Mouse (Mus musculus): ENCODE measurements around the gene Cdk5r1.

The Cdk5r1 gene

GRCm38 (mm10) chr11:80476222-80477189 lies at the start of gene Cdk5r1:
Gene Cdk5r1 (plus strand): TSS chr11:80477023.
- in situ Hi-C loops (cut with MboI; ENCODE audit: unreplicated experiment in 2 of 2): loop anchor here (5.0 to 10.0 kb wide), 2 partner anchors 48 to 51 kb away; no protein-coding TSS in a partner anchor

- in situ Hi-C loops (cut with MboI; ENCODE audit: unreplicated experiment in 2 of 2): loop anchor here (5.0 to 25.0 kb wide), 5 partner anchors 136 to 1759 kb away; no protein-coding TSS in a partner anchor
Observed at GRCm38 (mm10) chr11:80428381-80429008, 48.3 kb upstream of the Cdk5r1 start, which contains the start of gene Psmd11. Gene Psmd11 (plus strand): TSS chr11:80428615.

GRCm38 (mm10) chr11:80429009-80429475 lies 47.8 kb upstream of the Cdk5r1 start:
- in situ Hi-C loops (cut with MboI; ENCODE audit: unreplicated experiment in 2 of 2): loop anchor here (5.0 to 25.0 kb wide), 5 partner anchors 136 to 1758 kb away; no protein-coding TSS in a partner anchor

GRCm38 (mm10) chr11:80429500-80430166 lies 47.2 kb upstream of the Cdk5r1 start:
- in situ Hi-C loops (cut with MboI; ENCODE audit: unreplicated experiment in 2 of 2): loop anchor here (5.0 to 25.0 kb wide), 7 partner anchors 135 to 1758 kb away; partner anchors contain the start of gene Tmem98 (in 1 of the 2)

GRCm38 (mm10) chr11:80430366-80430910 lies 46.4 kb upstream of the Cdk5r1 start:
- in situ Hi-C loops (cut with MboI; ENCODE audit: unreplicated experiment in 2 of 2): loop anchor here (10.0 to 25.0 kb wide), 4 partner anchors 384 to 1757 kb away; partner anchors contain the start of gene Tmem98 (in 1 of the 2)

- in situ Hi-C loops (cut with MboI; ENCODE audit: unreplicated experiment in 2 of 2): loop anchor here (25.0 kb wide), 2 partner anchors 1165 to 1740 kb away; no protein-coding TSS in a partner anchor
Observed at GRCm38 (mm10) chr11:80446916-80447315, 29.9 kb upstream of the Cdk5r1 start.

- in situ Hi-C loops (cut with MboI; ENCODE audit: unreplicated experiment in 2 of 2): loop anchor here (25.0 kb wide), 2 partner anchors 1162 to 1737 kb away; no protein-coding TSS in a partner anchor
Observed at GRCm38 (mm10) chr11:80449859-80450258, 27.0 kb upstream of the Cdk5r1 start.

- in situ Hi-C loops (cut with MboI; ENCODE audit: unreplicated experiment in 2 of 2): no loop called here
Observed at GRCm38 (mm10) chr11:80452242-80452641, 24.6 kb upstream of the Cdk5r1 start.

GRCm38 (mm10) chr11:80453198-80453597 lies 23.6 kb upstream of the Cdk5r1 start:
- in situ Hi-C loops (cut with MboI; ENCODE audit: unreplicated experiment in 2 of 2): no loop called here

GRCm38 (mm10) chr11:80463605-80464130 lies 13.2 kb upstream of the Cdk5r1 start:
- in situ Hi-C loops (cut with MboI; ENCODE audit: unreplicated experiment in 2 of 2): loop anchor here in 1 of 2 experiments (10.0 kb wide), 1 partner anchor 201 kb away; no protein-coding TSS in a partner anchor

- in situ Hi-C loops (cut with MboI; ENCODE audit: unreplicated experiment in 2 of 2): loop anchor here in 1 of 2 experiments (10.0 kb wide), 1 partner anchor 53 kb away; no protein-coding TSS in a partner anchor
Observed at GRCm38 (mm10) chr11:80471836-80472605, 4.8 kb upstream of the Cdk5r1 start.

- in situ Hi-C loops (cut with MboI; ENCODE audit: unreplicated experiment in 2 of 2): loop anchor here in 1 of 2 experiments (10.0 kb wide), 1 partner anchor 51 kb away; no protein-coding TSS in a partner anchor
Observed at GRCm38 (mm10) chr11:80474175-80474691, 2.6 kb upstream of the Cdk5r1 start.

GRCm38 (mm10) chr11:80474846-80475245 lies 2.0 kb upstream of the Cdk5r1 start:
- in situ Hi-C loops (cut with MboI; ENCODE audit: unreplicated experiment in 2 of 2): loop anchor here (5.0 to 10.0 kb wide), 2 partner anchors 50 to 52 kb away; no protein-coding TSS in a partner anchor

- in situ Hi-C loops (cut with MboI; ENCODE audit: unreplicated experiment in 2 of 2): loop anchor here (5.0 to 10.0 kb wide), 2 partner anchors 49 to 52 kb away; no protein-coding TSS in a partner anchor
Observed at GRCm38 (mm10) chr11:80475544-80475943, 1.3 kb upstream of the Cdk5r1 start.

GRCm38 (mm10) chr11:80477341-80478199 lies 747 bp downstream of the Cdk5r1 start:
- in situ Hi-C loops (cut with MboI; ENCODE audit: unreplicated experiment in 2 of 2): loop anchor here (5.0 to 10.0 kb wide), 2 partner anchors 47 to 50 kb away; no protein-coding TSS in a partner anchor

GRCm38 (mm10) chr11:80478694-80479412 lies 2.0 kb downstream of the Cdk5r1 start:
- in situ Hi-C loops (cut with MboI; ENCODE audit: unreplicated experiment in 2 of 2): loop anchor here (5.0 to 10.0 kb wide), 2 partner anchors 46 to 48 kb away; no protein-coding TSS in a partner anchor

All from v-Abl transformed pro-B cells (cell line).